Mouse (Mus musculus) forebrain, embryonic 15.5 days (tissue): ENCODE data around the gene Epha1. TPM values are rescaled to one million over a fixed set of nuclear protein-coding genes. Genes with fewer than 3 reads are reported as not detected.

Experiments used
- ATAC-seq: fragments of 200-750 bp; cut with Nextera tagmentation; replicated peaks from 2 replicates; pipeline ENCODE4 v1.8.0; 2017; ENCODE audit warnings: mild to moderate bottlenecking, moderate TSS enrichment, moderate library complexity
- H3K27ac ChIP-seq: fragments of 300-500 bp; sonication (generic); replicated peaks from 2 replicates; pipeline ENCODE4 v1.5.1; 2015; ENCODE audit warnings: mild to moderate bottlenecking, inconsistent platforms
- H3K27me3 ChIP-seq: fragments of 300-500 bp; sonication (generic); 2 replicates; pipeline ENCODE4 v1.6.1; 2015; ENCODE audit warnings: inconsistent platforms
- H3K36me3 ChIP-seq: fragments of 300-500 bp; sonication (generic); 2 replicates; pipeline ENCODE4 v1.6.1; 2015; ENCODE audit warnings: mild to moderate bottlenecking, inconsistent platforms
- H3K4me1 ChIP-seq: fragments of 300-500 bp; sonication (generic); 2 replicates; pipeline ENCODE4 v1.6.1; 2015; ENCODE audit warnings: inconsistent platforms
- H3K4me2 ChIP-seq: fragments of 300-500 bp; sonication (generic); replicated peaks from 2 replicates; pipeline ENCODE4 v1.6.1; 2015; ENCODE audit warnings: mild to moderate bottlenecking, inconsistent platforms
- H3K4me3 ChIP-seq: fragments of 300-500 bp; sonication (generic); 2 replicates; pipeline ENCODE4 v1.5.1; 2015; ENCODE audit warnings: mild to moderate bottlenecking, inconsistent platforms
- H3K9ac ChIP-seq: fragments of 300-500 bp; sonication (generic); replicated peaks from 2 replicates; pipeline ENCODE4 v1.6.1; 2015; ENCODE audit warnings: mild to moderate bottlenecking, inconsistent platforms
- H3K9me3 ChIP-seq: fragments of 300-500 bp; sonication (generic); 2 replicates; pipeline ENCODE4 v1.6.1; 2016; ENCODE audit warnings: inconsistent platforms
- WGBS: fragments of 180-500 bp; shearing (Covaris S2); methylation state at CpG from one replicate; pipeline ENCODE4 v1.1.7; 2015; ENCODE audit warnings: mixed read lengths; 5-methylcytosine and 5-hydroxymethylcytosine counted together
- polyA plus RNA-seq: library from polyadenylated mRNA; unstranded; fragments of >200 nt; fragmentation: Nextera tagmentation; extraction: Ambion mirVana; gene quantifications from 2 replicates; pipeline ENCODE4 v1.2.1, GENCODE M21; 2015

Epha1 gene
- polyA plus RNA-seq, 1 experiment from 2014 or later: 0.14 TPM

DNA sequence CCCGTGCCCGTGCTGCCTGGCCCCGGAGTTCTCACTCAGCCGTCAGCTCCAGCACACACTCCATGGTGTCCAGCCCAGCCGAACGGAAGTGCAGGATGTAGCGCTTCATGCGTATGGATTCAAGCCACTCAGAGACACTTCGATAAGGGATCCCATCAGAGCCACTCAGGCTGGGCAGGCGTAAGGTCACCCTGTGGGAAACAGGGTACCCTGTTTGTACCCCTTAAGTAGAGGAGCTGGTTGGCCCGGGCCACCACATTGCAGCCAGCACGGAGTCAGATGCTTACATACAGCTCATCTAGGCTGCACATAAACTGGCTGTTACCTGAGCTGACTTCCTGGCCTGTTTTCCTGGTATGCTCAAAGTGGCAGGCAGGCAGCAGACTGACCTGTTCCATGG lies 14.2 kb downstream of the Epha1 start:
- 95% methylated on average over 12 of the region's 12 CpGs for WGBS
- no peak for ATAC-seq
- Histone ChIP-seq H3K27me3 (no peaks in the 10 kb centered on the region), H3K27ac (no peak overlapping the region), H3K4me3 (no peak overlapping the region), H3K36me3 (peaks cover 26% of the 10 kb centered on the region), H3K9ac (no peak overlapping the region), H3K9me3 (no peaks in the 10 kb centered on the region), H3K4me2 (no peak overlapping the region), H3K4me1 (peaks cover 10% of the 10 kb centered on the region)

GRCm38 (mm10) chr6:42357901-42358300 lies 15.2 kb downstream of the Epha1 start:
- ATAC-seq: no peak
- peaks cover 26% of the 10 kb centered on the region for H3K36me3 ChIP-seq

GRCm38 (mm10) chr6:42356913-42357312 lies 16.2 kb downstream of the Epha1 start:
- no peak overlapping the region for H3K9ac ChIP-seq
- H3K4me3 ChIP-seq: no peak overlapping the region
- H3K36me3 ChIP-seq: peaks cover 26% of the 10 kb centered on the region
- WGBS: 96% methylated on average over 5 of the region's 5 CpGs
- peaks cover 10% of the 10 kb centered on the region for H3K4me1 ChIP-seq
- ATAC-seq: no peak
- no peak overlapping the region for H3K4me2 ChIP-seq
- H3K9me3 ChIP-seq: no peaks in the 10 kb centered on the region
- no peak overlapping the region for H3K27ac ChIP-seq
- H3K27me3 ChIP-seq: no peaks in the 10 kb centered on the region

More at GRCm38 (mm10) chr6:42357901-42358300, 15.2 kb downstream of the Epha1 start:
- 81% methylated on average over 6 of the region's 6 CpGs for WGBS
- Histone ChIP-seq H3K9ac (no peak overlapping the region), H3K9me3 (no peaks in the 10 kb centered on the region), H3K4me2 (no peak overlapping the region), H3K4me3 (no peak overlapping the region), H3K4me1 (peaks cover 10% of the 10 kb centered on the region), H3K27ac (no peak overlapping the region), H3K27me3 (no peaks in the 10 kb centered on the region)

GRCm38 (mm10) chr6:42355794-42356600 lies 17.1 kb downstream of the Epha1 start:
- Histone ChIP-seq H3K27me3 (no peaks in the 10 kb centered on the region), H3K27ac (no peak overlapping the region), H3K4me3 (no peak overlapping the region), H3K36me3 (peaks cover 26% of the 10 kb centered on the region), H3K4me2 (no peak overlapping the region), H3K9ac (no peak overlapping the region), H3K4me1 (peaks cover 16% of the 10 kb centered on the region), H3K9me3 (no peaks in the 10 kb centered on the region)
- WGBS: 92% methylated on average over 13 of the region's 13 CpGs
- no peak for ATAC-seq

GRCm38 (mm10) chr6:42355366-42355765 lies 17.7 kb downstream of the Epha1 start:
- Histone ChIP-seq H3K9ac (no peak overlapping the region), H3K4me2 (no peak overlapping the region), H3K36me3 (peaks cover 26% of the 10 kb centered on the region), H3K9me3 (no peaks in the 10 kb centered on the region), H3K27me3 (no peaks in the 10 kb centered on the region), H3K4me3 (no peak overlapping the region), H3K4me1 (peaks cover 22% of the 10 kb centered on the region), H3K27ac (no peak overlapping the region)
- ATAC-seq: no peak
- 93% methylated on average over 6 of the region's 6 CpGs for WGBS

- H3K4me3 ChIP-seq: no peak overlapping the region
- H3K9ac ChIP-seq: no peak overlapping the region
- H3K4me2 ChIP-seq: no peak overlapping the region
- H3K36me3 ChIP-seq: peaks cover 25% of the 10 kb centered on the region
- 50% methylated on average over 11 of the region's 11 CpGs for WGBS
- no peak overlapping the region for H3K27ac ChIP-seq
- no peaks in the 10 kb centered on the region for H3K9me3 ChIP-seq
- H3K4me1 ChIP-seq: peaks cover 22% of the 10 kb centered on the region
- H3K27me3 ChIP-seq: no peaks in the 10 kb centered on the region
- no peak for ATAC-seq
Observed at GRCm38 (mm10) chr6:42354076-42355019, 18.7 kb downstream of the Epha1 start.

- Histone ChIP-seq H3K9ac (no peak overlapping the region), H3K36me3 (peaks cover 16% of the 10 kb centered on the region), H3K4me1 (peaks cover 30% of the 10 kb centered on the region), H3K4me3 (no peak overlapping the region), H3K4me2 (no peak overlapping the region), H3K27ac (no peak overlapping the region), H3K27me3 (no peaks in the 10 kb centered on the region), H3K9me3 (no peaks in the 10 kb centered on the region)
- 91% methylated on average over 8 of the region's 8 CpGs for WGBS
- ATAC-seq: no peak
Observed at GRCm38 (mm10) chr6:42353180-42353579, 19.9 kb downstream of the Epha1 start.

DNA sequence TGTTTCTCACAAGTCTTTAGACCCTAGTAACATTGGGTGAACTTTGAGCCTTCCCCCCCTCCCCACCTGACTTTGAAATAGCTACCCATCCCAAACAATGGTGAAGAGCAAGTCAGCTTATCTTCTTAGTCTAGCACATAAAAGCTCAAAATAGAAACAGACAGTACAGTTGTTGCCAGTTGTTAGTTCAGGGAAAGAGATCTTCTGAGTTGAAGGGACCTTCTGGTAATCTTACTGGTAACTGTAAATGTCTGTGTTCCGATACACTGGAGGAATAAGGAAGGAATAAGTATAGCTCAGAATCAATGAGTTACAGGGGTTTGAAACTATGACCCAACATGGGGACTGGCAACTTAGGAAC lies 20.6 kb downstream of the Epha1 start:
- no peak overlapping the region for H3K4me2 ChIP-seq
- ATAC-seq: no peak
- peaks cover 30% of the 10 kb centered on the region for H3K4me1 ChIP-seq
- H3K9me3 ChIP-seq: no peaks in the 10 kb centered on the region
- no peak overlapping the region for H3K4me3 ChIP-seq
- no peak overlapping the region for H3K9ac ChIP-seq
- no peaks in the 10 kb centered on the region for H3K27me3 ChIP-seq
- H3K36me3 ChIP-seq: peaks cover 12% of the 10 kb centered on the region
- no peak overlapping the region for H3K27ac ChIP-seq
- 98% methylated on average over 1 of the region's 1 CpGs for whole genome bisulfite sequencing

GRCm38 (mm10) chr6:42351776-42352485 lies 21.1 kb downstream of the Epha1 start:
- Histone ChIP-seq H3K4me2 (no peak overlapping the region; the same call in 1 of the 2 replicates), H3K4me1 (peaks cover 30% of the 10 kb centered on the region), H3K27me3 (no peaks in the 10 kb centered on the region), H3K36me3 (peaks cover 10% of the 10 kb centered on the region), H3K9ac (no peak overlapping the region), H3K27ac (no peak overlapping the region), H3K9me3 (no peaks in the 10 kb centered on the region), H3K4me3 (no peak overlapping the region)
- WGBS: 91% methylated on average over 7 of the region's 7 CpGs
- no peak for ATAC-seq

DNA sequence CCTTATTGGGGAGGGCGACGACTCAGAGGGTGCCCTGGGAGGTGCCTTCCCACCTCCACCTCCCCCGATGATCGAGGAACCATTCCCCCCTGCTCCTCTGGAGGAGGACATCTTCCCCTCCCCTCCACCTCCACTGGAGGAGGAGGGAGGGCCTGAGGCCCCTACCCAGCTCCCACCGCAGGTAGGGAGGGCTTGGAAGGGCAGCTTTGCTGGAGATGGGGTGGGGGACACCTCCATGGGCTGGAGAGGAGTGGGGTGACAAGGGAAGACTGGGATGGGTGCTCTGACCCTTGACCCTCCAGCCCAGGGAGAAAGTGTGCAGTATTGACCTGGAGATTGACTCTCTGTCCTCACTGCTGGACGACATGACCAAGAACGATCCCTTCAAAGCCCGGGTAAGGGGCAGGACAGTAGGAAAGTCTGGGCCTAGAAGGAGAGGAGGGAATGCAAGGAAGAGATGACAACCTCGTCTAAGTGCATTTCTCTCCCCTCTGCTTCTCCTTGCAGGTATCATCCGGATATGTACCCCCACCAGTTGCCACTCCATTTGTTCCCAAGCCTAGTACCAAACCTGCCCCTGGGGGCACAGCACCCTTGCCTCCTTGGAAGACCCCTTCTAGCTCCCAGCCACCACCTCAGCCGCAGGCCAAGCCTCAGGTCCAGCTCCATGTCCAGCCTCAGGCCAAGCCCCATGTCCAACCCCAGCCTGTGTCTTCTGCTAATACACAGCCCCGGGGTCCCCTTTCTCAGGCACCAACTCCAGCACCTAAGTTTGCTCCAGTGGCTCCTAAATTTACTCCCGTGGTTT lies 21.9 kb downstream of the Epha1 start:
- Histone ChIP-seq H3K4me2 (peak overlapping the region; percentile 78), H3K4me1 (peaks cover 30% of the 10 kb centered on the region), H3K27ac (no peak overlapping the region), H3K4me3 (peak overlapping the region; percentile 89), H3K9me3 (no peaks in the 10 kb centered on the region), H3K36me3 (peaks cover 2% of the 10 kb centered on the region), H3K9ac (peak overlapping the region; percentile 76), H3K27me3 (no peaks in the 10 kb centered on the region)
- 42% methylated on average over 13 of the region's 13 CpGs for WGBS
- ATAC-seq: peak; percentile 1; the same call in 1 of the 2 replicates
